Mouse (Mus musculus): ENCODE data around the gene Gm43302.
"Not testable (repeated sequence)": the region's sequence is repeated elsewhere in the genome, so short reads cannot be mapped to it uniquely, and the experiment has no call there.

Gm43302 gene

DNA sequence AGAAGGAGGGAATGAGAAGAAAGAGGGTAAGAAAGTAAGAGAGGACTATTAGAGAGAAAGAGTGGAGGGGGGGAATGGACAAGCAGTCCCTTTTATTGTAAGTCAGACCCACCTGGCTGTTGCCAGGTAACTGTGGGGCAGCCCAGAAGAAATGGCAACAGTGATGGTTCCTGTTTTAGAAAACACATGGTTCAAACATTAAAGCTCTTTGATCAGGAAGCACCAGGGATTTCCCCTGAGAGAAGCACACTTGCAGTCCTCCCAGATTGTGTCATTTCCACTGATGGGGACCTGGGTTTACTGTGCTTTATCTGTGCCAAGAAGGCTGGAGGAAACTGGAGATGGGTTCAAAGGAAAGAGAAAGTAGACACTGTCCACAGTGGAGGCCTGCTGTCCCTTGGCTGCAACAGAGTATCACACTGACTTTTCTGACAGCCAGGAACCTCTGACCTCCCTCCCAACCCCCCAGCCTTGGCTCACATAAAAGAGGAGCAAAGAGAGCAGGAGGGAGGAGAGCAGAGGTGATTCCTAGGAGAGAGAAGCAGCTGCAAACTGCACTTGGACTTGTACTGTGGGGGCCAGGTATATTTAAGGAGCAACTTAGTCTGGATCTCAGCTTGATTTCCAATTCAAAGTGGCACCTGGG, 95.5 kb downstream of the Gm43302 start:
- peak in 1 of 2 experiments; percentile 19 for DNase-seq

- DNase-seq: peak in 1 of 2 experiments; percentile 17
Measured at GRCm38 (mm10) chr5:105196308-105196707, 97.2 kb downstream of the Gm43302 start.

- not testable (repeated sequence) for DNase-seq
Measured at GRCm38 (mm10) chr5:105192536-105192935, 101.0 kb downstream of the Gm43302 start.

- DNase-seq: no peak
Measured at GRCm38 (mm10) chr5:105181446-105181845, 112.0 kb downstream of the Gm43302 start.
